Mouse (Mus musculus) neural tube, embryonic 13.5 days (tissue): ENCODE results near the gene Gps1. TPM values are rescaled to one million over a fixed set of nuclear protein-coding genes. Genes with fewer than 3 reads are reported as not detected.

Source experiments
- ATAC-seq: fragments of 200-750 bp; cut with Nextera tagmentation; 2 replicates; pipeline ENCODE4 v1.8.0; 2017; ENCODE audit warnings: low read depth, mild to moderate bottlenecking, moderate TSS enrichment, moderate library complexity
- H3K27ac ChIP-seq: fragments of 300-500 bp; sonication (generic); replicated peaks from 2 replicates; pipeline ENCODE4 v1.5.1; 2015; ENCODE audit warnings: moderate library complexity, mild to moderate bottlenecking, inconsistent platforms
- H3K27me3 ChIP-seq: fragments of 300-500 bp; sonication (generic); 2 replicates; pipeline ENCODE4 v1.6.1; 2015; ENCODE audit warnings: mild to moderate bottlenecking, inconsistent platforms
- H3K36me3 ChIP-seq: fragments of 300-500 bp; sonication (generic); 2 replicates; pipeline ENCODE4 v1.6.1; 2015; ENCODE audit warnings: mild to moderate bottlenecking, inconsistent platforms
- H3K4me1 ChIP-seq: fragments of 300-500 bp; sonication (generic); replicated peaks from 2 replicates; pipeline ENCODE4 v1.6.1; 2015; ENCODE audit warnings: inconsistent platforms
- H3K4me2 ChIP-seq: fragments of 300-500 bp; sonication (generic); 2 replicates; pipeline ENCODE4 v1.6.1; 2015; ENCODE audit warnings: inconsistent platforms, mild to moderate bottlenecking, moderate library complexity
- H3K4me3 ChIP-seq: fragments of 300-500 bp; sonication (generic); 2 replicates; pipeline ENCODE4 v1.5.1; 2015; ENCODE audit warnings: mild to moderate bottlenecking, inconsistent platforms
- H3K9ac ChIP-seq: fragments of 300-500 bp; sonication (generic); 2 replicates; pipeline ENCODE4 v1.6.1; 2015; ENCODE audit warnings: moderate library complexity, mild to moderate bottlenecking, inconsistent platforms
- H3K9me3 ChIP-seq: fragments of 300-500 bp; sonication (generic); 2 replicates; pipeline ENCODE4 v1.6.1; 2016; ENCODE audit warnings: inconsistent platforms
- WGBS: fragments of 180-500 bp; shearing (Covaris S2); methylation state at CpG from one replicate; pipeline ENCODE4 v1.1.7; 2015; 5-methylcytosine and 5-hydroxymethylcytosine counted together
- polyA plus RNA-seq: library from polyadenylated mRNA; unstranded; fragments of >200 nt; fragmentation: Nextera tagmentation; extraction: Ambion mirVana; gene quantifications from 2 replicates; pipeline ENCODE4 v1.2.1, GENCODE M21; 2015

Gene Gps1
- polyA plus RNA-seq, 1 experiment from 2014 or later: 255 TPM

DNA sequence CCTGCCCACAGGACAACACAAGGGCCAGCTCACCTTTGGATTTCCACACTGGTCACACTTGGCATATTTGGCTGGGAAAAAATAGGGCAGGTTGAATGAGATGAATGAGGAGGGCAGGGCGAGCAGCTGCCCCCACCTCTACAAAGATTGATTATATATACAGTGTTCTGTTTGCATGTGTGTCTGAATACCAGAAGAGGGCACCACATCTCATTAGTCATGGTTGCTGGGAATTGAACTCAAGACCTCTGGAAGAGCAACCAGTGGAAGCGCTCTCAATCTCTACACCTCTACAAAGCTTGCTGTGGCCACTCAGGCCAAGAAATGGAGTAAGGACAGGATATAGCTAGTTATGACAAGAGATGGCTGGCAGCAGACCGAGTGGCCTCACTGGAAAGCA, 5.7 kb downstream of the Gps1 start:
- H3K4me1 ChIP-seq: peaks cover 18% of the 10 kb centered on the region
- no peak overlapping the region for H3K4me3 ChIP-seq
- peaks cover 87% of the 10 kb centered on the region for H3K36me3 ChIP-seq
- no peaks in the 10 kb centered on the region for H3K27me3 ChIP-seq
- no peak overlapping the region for H3K4me2 ChIP-seq
- ATAC-seq: no peak
- H3K9me3 ChIP-seq: no peaks in the 10 kb centered on the region
- no peak overlapping the region for H3K9ac ChIP-seq
- H3K27ac ChIP-seq: no peak overlapping the region
- WGBS: 84% methylated on average over 3 of the region's 3 CpGs

DNA sequence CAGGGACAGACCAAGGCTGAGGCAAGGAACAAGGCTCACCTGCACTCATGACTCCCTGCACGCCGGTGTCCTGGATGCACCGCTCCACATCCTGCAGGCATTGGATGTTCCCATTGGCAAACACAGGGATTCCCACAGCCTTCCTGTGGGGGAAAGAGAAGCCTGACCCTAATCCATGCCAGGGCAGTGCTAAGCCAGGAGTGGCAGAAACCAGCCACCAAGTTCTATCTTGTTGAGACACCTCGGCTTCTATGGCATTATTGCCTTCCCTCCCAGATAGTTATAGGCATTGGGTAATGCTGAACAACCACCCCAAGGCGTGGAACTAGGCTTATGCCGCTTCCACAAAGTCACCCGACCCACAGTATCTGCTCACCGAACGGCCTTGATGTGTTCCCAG, 8.6 kb downstream of the Gps1 start:
- no peak for ATAC-seq
- 96% methylated on average over 9 of the region's 9 CpGs for WGBS
- no peak overlapping the region for H3K9ac ChIP-seq
- H3K27me3 ChIP-seq: no peaks in the 10 kb centered on the region
- H3K36me3 ChIP-seq: peaks cover 66% of the 10 kb centered on the region
- H3K4me1 ChIP-seq: peaks cover 22% of the 10 kb centered on the region
- H3K4me2 ChIP-seq: no peak overlapping the region
- no peaks in the 10 kb centered on the region for H3K9me3 ChIP-seq
- no peak overlapping the region for H3K27ac ChIP-seq
- H3K4me3 ChIP-seq: no peak overlapping the region

DNA sequence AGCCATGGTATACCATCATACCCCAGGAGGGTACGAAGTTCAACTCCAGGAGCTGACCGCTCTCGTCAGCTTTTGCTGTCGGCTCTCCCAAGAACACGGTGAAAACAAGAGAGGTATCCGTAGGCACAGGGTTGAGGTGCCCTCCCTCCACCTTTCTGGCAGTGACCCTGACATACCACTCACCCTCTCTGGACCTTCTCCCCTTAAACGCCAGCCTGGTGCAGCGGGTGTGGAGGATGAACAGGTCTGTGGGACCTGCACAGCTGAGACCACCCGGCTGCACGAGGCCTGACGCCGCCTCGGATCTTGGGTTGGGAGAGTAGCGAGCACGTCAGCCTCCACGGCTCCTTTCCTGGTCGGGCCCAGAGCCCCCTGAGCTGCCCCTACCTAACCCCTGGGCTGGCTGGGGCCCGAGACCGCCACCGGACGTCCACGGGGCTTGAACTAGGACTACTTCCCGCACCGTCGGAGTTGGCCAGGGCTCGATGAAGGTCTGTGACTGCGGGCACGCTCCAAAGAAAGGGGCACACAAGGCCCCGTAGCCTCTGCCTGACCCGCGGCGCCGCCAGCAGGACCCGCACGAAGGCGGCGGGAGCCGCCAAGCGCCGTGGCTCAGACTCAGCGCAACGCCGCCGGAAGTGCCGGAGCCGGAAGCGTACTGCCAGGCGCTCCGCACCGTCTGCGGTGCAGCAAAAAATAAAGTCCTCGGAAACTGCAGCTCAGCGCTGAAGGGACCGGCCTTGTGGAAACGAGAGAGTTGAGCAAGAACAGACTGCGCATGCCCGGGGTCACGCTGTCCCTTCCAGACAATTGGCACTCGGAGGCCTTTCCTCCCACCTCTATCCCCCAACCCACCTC, 11.9 kb downstream of the Gps1 start, which contains the start of gene Dus1l:
TSS of gene Dus1l (minus strand) at position 648 of the 858 bp plus-strand sequence.
- Histone ChIP-seq H3K4me1 (peaks cover 28% of the 10 kb centered on the region), H3K9ac (peak within 1 kb of the TSS; percentile 96), H3K9me3 (no peaks in the 10 kb centered on the region), H3K4me2 (peak within 1 kb of the TSS; percentile 99), H3K27ac (peak within 1 kb of the TSS; percentile 88), H3K36me3 (peaks cover 35% of the 10 kb centered on the region), H3K27me3 (no peaks in the 10 kb centered on the region), H3K4me3 (peak within 1 kb of the TSS; percentile 98)
- ATAC-seq: peak; percentile 89
- WGBS: 3% methylated on average over 59 of the region's 59 CpGs

DNA sequence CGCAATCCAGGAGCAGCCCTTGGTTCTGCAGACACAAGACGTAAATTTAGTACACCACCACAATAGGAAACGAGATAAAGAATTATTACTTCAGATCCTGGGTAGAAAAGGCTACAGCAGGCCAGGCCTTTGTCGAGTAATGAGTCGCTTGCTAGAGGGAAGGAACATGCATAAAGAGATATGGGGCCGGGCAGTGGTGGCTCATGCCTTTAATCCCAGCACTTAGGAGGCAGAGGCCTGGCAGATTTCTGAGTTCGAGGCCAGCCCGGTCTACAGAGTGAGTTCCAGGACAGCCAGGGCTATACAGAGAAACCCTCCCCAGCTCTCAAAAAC, 12.5 kb downstream of the Gps1 start:
- Histone ChIP-seq H3K36me3 (peaks cover 29% of the 10 kb centered on the region), H3K9ac (peak overlapping the region; percentile 66), H3K9me3 (no peaks in the 10 kb centered on the region), H3K4me3 (peak overlapping the region; percentile 98), H3K4me2 (peak overlapping the region; percentile 99), H3K4me1 (peaks cover 28% of the 10 kb centered on the region), H3K27ac (peak overlapping the region; percentile 88), H3K27me3 (no peaks in the 10 kb centered on the region)
- WGBS: 19% methylated on average over 8 of the region's 8 CpGs
- peak; percentile 40 for ATAC-seq

DNA sequence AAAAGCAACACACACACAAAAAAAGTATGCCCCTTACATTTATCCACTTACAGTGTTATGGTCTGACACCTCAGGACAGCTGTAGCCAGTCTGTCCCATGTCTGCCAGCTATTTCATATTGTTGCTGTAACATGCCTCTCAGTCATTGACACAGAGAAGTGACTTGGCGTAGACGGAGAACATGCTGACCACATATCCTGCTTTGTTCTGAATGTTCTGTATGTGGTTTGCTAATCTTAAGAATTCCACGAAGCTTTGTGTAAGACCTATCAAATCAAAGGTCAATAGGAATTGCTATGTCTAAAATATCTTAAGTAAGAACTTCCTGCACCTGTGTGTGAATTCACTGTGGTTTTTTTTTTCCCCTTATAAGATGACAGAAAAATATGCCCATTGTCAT, 14.2 kb downstream of the Gps1 start:
- 92% methylated on average over 3 of the region's 3 CpGs for WGBS
- no peak overlapping the region for H3K4me3 ChIP-seq
- H3K4me2 ChIP-seq: no peak overlapping the region
- H3K9ac ChIP-seq: no peak overlapping the region
- peaks cover 13% of the 10 kb centered on the region for H3K36me3 ChIP-seq
- no peaks in the 10 kb centered on the region for H3K9me3 ChIP-seq
- H3K27ac ChIP-seq: no peak overlapping the region
- no peaks in the 10 kb centered on the region for H3K27me3 ChIP-seq
- peaks cover 28% of the 10 kb centered on the region for H3K4me1 ChIP-seq
- no peak for ATAC-seq

DNA sequence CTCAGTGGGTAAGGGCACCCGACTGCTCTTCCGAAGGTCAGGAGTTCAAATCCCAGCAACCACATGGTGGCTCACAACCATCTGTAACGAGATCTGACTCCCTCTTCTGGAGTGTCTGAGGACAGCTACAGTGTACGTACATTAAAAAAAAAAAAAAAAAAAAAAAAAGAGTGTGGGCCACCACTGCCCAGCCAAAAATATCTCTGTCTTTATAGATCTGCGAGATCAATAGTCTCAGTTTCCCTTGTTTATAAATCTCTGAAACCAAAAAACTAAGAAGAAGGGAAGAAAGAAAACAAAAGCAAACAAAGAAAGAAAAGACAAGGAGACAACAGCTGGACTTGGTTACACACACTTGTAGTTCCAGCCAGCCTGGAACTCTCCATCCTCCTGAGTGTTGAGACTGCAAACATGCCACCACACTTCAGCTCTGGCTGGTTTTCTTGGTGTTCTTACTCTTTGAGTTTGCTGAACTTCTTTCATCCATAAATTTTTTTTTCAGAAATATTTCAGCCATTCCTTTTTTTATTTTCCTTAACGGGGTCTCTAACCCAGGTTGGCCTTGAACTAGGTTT, 15.3 kb downstream of the Gps1 start:
- H3K27me3 ChIP-seq: no peaks in the 10 kb centered on the region
- H3K27ac ChIP-seq: no peak overlapping the region
- no peak overlapping the region for H3K9ac ChIP-seq
- H3K4me1 ChIP-seq: peaks cover 27% of the 10 kb centered on the region
- no peaks in the 10 kb centered on the region for H3K9me3 ChIP-seq
- ATAC-seq: no peak
- peaks cover 1% of the 10 kb centered on the region; the same call in 1 of the 2 replicates for H3K36me3 ChIP-seq
- WGBS: 71% methylated on average over 6 of the region's 6 CpGs
- 0 out of 2 replicates have a peak overlapping the region, but pooled peaks have one; percentile 13 for H3K4me2 ChIP-seq
- H3K4me3 ChIP-seq: no peak overlapping the region

DNA sequence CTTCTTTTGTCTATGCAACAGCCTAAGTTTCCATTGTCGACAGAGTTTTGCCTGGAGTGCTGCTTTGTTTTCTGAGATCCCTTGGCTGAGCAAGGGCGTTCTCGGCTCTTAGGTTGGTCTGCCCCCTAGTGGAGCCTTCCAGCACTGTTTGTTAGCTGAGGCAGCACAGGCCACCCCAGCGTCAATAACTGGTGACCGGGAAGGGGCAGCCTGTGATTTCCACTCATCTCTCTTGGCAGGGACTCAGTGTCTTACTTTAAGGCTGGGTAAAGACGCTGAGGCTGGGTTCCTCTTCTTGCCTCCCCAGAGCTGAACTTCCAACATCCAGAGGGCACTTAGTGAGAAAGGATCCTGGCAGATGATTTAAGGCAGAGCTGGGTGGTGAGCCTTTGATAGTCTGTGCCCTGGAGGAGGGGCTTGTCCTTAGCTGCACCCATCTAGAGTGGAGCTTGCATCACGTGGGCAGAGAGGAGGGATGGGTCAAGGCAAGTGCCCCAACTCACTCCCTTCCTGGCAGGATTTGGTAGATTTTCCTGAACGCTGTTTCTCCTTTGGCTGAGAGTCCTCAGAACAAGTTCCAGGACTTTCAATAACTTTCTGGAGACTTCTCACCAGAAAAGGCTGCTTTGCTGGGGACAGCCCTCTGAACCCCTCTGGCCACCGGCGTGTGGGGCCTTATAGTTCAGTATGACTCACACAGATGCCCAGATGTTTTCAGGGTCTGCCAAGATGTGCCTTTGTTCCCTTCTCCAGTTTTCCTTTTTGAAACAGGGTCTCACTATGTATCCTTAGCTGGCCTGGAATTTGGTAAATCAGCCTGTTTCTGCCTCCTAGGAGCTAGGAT, 16.2 kb downstream of the Gps1 start:
- Histone ChIP-seq H3K4me1 (peaks cover 18% of the 10 kb centered on the region), H3K36me3 (peaks cover 2% of the 10 kb centered on the region), H3K4me3 (no peak overlapping the region), H3K27me3 (no peaks in the 10 kb centered on the region), H3K9me3 (no peaks in the 10 kb centered on the region), H3K27ac (no peak overlapping the region), H3K9ac (0 out of 2 replicates have a peak overlapping the region, but pooled peaks have one; percentile 31), H3K4me2 (0 out of 2 replicates have a peak overlapping the region, but pooled peaks have one; percentile 13)
- 12% methylated on average over 10 of the region's 10 CpGs for WGBS
- peak; percentile 37; the same call in 1 of the 2 replicates for ATAC-seq

DNA sequence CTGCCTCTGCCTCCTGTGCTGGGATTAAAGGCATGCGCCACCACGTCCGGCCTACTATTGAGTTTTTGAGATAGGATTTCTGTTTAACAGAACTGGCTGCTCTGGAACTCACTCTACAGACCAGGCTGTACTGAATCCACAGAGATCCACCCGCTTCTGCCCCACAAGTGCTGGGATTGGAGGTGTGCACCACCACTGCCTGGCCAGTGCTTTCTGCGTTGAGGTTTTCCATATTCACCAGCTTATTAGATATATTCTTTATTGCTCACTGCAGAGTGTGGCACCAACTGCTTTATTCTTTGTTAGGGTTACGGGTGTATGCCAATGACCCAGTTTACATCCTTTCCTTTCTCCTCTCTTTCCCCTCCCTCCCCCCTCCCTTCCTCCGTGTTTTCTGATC, 20.2 kb downstream of the Gps1 start:
- Histone ChIP-seq H3K27ac (no peak overlapping the region), H3K4me3 (no peak overlapping the region), H3K9me3 (no peaks in the 10 kb centered on the region), H3K4me1 (peaks cover 6% of the 10 kb centered on the region; the same call in 1 of the 2 replicates), H3K4me2 (no peak overlapping the region), H3K27me3 (no peaks in the 10 kb centered on the region), H3K36me3 (peaks cover 42% of the 10 kb centered on the region), H3K9ac (no peak overlapping the region)
- 81% methylated on average over 7 of the region's 7 CpGs for WGBS
- no peak for ATAC-seq

DNA sequence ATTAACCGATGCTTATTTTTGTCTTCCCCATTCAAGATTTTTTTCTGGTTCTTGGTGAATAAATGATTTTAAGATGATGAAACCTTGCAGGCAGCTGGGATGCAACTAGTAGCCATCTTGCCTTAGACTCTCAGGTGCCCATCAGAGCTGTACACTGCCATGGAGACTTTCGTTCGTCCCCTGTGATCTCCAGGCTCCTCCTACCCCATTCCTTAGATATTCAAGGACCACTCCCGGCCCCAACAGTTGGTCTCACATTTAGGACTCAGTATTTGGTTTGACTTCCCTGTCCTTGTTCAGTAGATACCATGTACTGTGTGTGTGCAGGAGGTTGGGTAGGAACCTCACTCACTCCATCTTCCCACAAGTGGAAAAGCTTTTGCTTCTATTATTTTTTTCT, 20.7 kb downstream of the Gps1 start:
- Histone ChIP-seq H3K36me3 (peaks cover 47% of the 10 kb centered on the region), H3K9me3 (no peaks in the 10 kb centered on the region), H3K4me1 (peaks cover 5% of the 10 kb centered on the region; the same call in 1 of the 2 replicates), H3K4me3 (no peak overlapping the region), H3K4me2 (no peak overlapping the region), H3K9ac (no peak overlapping the region), H3K27ac (no peak overlapping the region), H3K27me3 (no peaks in the 10 kb centered on the region)
- 72% methylated on average over 4 of the region's 4 CpGs for WGBS
- no peak for ATAC-seq

DNA sequence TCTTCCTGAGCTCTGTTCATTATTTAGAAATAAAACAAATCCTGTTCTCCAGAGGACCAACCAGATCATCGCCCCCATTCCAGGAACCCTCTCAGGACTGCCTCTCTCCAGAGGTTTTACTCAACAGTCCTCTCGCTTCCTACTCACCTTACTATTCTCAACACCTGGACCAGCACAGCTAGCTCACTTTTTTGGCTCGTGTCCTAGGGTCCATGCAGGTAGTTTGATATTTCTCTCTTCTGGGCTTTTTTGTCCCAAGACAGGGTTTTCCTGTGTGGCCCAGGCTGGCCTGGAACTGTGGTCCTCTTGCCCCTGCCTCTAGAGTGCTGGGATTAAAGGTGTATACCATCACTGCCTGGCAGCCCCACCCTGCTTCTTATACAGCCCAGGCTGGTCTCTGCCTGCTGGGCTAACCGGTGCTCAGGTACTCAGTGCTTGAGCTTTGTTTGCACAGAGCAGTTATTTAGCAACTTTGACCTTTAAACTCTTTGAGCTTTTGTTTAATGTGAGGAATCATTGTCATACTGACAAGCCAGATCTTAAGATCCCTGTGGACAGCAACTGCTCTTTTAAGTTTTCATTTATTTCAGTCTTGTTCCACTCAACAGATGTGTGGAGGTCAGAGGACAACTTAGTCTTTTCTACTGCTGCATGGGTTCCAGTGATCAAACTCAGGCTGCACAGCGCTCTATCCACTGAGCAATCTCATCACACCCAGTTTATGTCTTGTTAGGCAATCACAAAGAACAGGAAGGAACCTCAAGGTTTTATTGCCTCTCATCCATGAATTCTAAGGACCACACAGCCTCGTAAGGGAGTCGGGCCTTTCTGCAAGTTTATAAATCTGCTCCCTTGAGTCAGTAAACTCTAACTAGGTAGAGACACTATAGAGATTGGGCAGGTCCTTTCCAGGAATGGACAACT, 21.6 kb downstream of the Gps1 start:
- Histone ChIP-seq H3K9me3 (no peaks in the 10 kb centered on the region), H3K4me1 (no peaks in the 10 kb centered on the region), H3K9ac (no peak overlapping the region), H3K27ac (no peak overlapping the region), H3K36me3 (peaks cover 56% of the 10 kb centered on the region), H3K4me2 (no peak overlapping the region), H3K27me3 (no peaks in the 10 kb centered on the region), H3K4me3 (no peak overlapping the region)
- ATAC-seq: no peak
- 65% methylated on average over 7 of the region's 7 CpGs for WGBS

DNA sequence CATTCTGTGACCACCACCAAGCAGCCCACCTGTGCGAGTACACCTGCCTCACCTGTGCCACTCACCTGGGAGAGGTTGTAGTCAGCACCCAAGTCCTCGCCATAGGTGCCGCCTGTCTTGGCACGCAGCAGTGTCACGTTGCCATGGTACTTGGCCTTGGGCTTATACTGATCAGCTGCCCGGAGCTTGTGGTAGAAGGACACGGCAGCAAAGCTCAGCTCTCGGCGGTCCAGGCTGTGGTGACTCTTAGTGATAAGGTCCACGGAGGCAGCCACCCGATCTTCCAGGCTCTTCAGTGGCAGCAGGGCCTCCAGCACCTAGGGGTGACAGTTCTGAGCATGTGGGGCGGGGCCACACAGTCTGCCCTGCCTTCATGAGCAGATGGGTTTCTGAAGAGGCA, 23.9 kb downstream of the Gps1 start:
- Histone ChIP-seq H3K4me3 (no peak overlapping the region), H3K27me3 (no peaks in the 10 kb centered on the region), H3K4me2 (no peak overlapping the region), H3K9ac (no peak overlapping the region), H3K4me1 (no peaks in the 10 kb centered on the region), H3K36me3 (peaks cover 79% of the 10 kb centered on the region), H3K27ac (no peak overlapping the region), H3K9me3 (no peaks in the 10 kb centered on the region)
- 94% methylated on average over 12 of the region's 12 CpGs for WGBS
- no peak for ATAC-seq
